Mouse (Mus musculus) testis, adult 10 weeks (tissue): ENCODE results near the gene Sptssa. TPM values are rescaled to one million over a fixed set of nuclear protein-coding genes. Genes with fewer than 3 reads are reported as not detected.

Experiments used
- polyA plus RNA-seq: library from polyadenylated mRNA; stranded (reverse); fragments of 350-450 nt; fragmentation: Illumina TruSeq; extraction: RNeasy Lipid Tissue Mini Kit (QIAGEN cat#74804); gene quantifications from one replicate; pipeline ENCODE4 v1.2.3, GENCODE M21; 2014; ENCODE audit warnings: low read depth, low replicate concordance

The Sptssa gene
- polyA plus RNA-seq, result 73.8 TPM

GRCm38 (mm10) chr12:54656396-54657171 is at the start of gene Sptssa:
Gene Sptssa, minus strand, starts transcription at chr12:54656573.

GRCm38 (mm10) chr12:54695511-54696241 is 39.3 kb upstream of the Sptssa start, which contains the start of gene Eapp:
Gene Eapp, minus strand, starts transcription at chr12:54695897.

Other genes starting within 250 kb of the Sptssa start
- 107 TPM for gene Eapp, start 39.3 kb upstream of the Sptssa start, polyA plus RNA-seq
- gene Snx6, start 139.1 kb upstream of the Sptssa start, polyA plus RNA-seq, result 45.6 TPM
- gene Cfl2, start 206.3 kb upstream of the Sptssa start, polyA plus RNA-seq, result 408 TPM